Mouse (Mus musculus) testis, adult 2 months (tissue): Measurements from ENCODE around the gene Gm44596.

Experiments used
- CTCF ChIP-seq: fragments of 200-500 bp; IDR thresholded peaks from 2 replicates; pipeline ENCODE4 v1.5.1; 2012; ENCODE audit warnings: low read depth, mild to moderate bottlenecking, inconsistent platforms, low read length, moderate library complexity; ENCODE audit not compliant: control insufficient read depth, insufficient read depth, insufficient replicate concordance
- POLR2A ChIP-seq: fragments of 200-500 bp; IDR thresholded peaks from 2 replicates; pipeline ENCODE4 v1.6.1; 2012; ENCODE audit warnings: low read depth, mild to moderate bottlenecking, inconsistent platforms, low read length, moderate library complexity; ENCODE audit not compliant: control insufficient read depth

DNA sequence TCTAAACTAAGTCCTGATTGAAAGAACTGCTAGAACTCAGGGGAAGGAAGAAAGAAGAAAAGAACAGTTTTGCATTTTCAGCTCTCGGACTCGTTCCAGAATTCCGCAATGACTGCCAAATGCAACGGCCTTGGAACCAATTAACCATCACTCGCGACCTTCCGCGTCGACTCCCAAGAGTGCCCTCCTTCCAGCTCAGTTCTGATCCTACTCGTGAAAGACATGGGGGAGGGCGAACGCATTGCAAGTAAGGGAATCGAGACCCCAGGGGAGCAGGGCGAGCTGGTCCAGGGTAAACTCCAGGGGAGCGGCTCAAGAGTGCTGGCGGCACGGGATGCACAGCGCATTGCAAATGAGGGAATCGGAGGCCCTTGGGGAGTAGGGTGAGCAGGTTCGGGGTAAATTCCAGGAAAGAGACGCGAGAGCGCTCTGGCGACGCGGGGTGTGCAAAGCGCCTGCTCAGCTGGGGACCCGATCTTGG is 20.1 kb upstream of the Gm44596 start:
- TF ChIP-seq CTCF (no peak), POLR2A (no peak)
